Mouse (Mus musculus): ENCODE measurements around the gene Ppp2r5c.
A peak's percentile ranks its signal among the peaks of the same experiment; 100 is the strongest.

Gene Ppp2r5c

GRCm38 (mm10) chr12:110511856-110512433 lies 65.0 kb downstream of the Ppp2r5c start:
- DNase-seq (ENCODE audit: low read depth, low spot score), result no peak

DNA sequence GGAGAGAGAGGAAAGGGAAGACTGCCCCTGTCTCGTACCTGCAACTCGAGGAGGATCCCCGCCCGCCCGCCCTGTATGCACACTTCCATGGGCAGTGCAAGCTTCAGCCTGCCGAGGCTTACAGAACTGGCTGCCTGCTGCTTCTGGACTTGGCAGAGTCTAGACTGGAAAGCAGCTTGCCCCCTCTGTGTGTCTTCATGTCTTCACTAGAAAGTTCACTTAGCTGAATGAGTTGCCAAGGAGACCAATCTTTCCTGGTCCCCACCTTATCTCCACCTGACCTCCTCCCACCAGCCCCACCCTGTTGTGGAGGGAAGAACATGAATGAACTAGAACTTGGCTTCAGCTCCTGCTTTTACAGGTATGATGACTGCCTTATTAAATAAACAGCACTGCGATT lies 66.0 kb downstream of the Ppp2r5c start:
- DNase-seq (ENCODE audit: low read depth, low spot score), result no peak

GRCm38 (mm10) chr12:110515676-110516075 lies 68.8 kb downstream of the Ppp2r5c start:
- DNase-seq (ENCODE audit: low read depth, low spot score), result no peak

DNA sequence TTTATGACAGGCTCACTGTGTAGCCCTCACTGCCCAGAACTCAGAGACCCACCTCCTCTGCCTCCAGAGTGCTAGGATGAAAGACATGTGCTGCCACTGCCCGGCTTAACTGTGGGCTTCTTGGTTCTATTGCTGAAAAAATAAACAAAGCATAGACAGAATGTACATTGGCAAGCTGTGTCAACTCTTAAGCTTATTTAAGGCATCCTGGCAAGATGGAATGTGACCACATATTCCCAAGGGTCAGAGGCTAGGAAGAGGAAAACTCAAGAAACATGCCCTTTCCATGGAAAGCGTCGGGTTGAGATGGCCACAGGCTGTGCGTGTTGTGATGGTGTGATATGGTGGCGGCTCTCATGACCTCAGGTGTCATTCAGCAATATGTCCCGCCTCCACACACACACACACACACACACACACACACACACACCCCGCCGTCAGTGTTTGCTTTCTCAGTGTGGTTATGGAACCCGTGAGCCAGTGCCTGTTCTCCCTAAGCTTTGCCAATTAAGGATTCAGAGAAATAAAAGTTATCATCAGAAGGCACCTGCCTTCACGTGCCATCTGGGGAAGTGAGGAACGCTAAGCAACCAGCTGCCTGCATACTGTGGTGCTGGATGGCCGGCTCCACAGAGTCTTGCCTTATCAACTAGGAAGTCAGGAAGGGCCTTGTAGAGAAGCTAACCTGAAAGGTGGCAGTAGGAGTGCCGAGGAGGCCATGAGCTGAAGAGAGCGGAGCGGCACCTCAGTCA lies 73.5 kb downstream of the Ppp2r5c start:
- DNase-seq (ENCODE audit: low read depth, low spot score), result no peak

DNA sequence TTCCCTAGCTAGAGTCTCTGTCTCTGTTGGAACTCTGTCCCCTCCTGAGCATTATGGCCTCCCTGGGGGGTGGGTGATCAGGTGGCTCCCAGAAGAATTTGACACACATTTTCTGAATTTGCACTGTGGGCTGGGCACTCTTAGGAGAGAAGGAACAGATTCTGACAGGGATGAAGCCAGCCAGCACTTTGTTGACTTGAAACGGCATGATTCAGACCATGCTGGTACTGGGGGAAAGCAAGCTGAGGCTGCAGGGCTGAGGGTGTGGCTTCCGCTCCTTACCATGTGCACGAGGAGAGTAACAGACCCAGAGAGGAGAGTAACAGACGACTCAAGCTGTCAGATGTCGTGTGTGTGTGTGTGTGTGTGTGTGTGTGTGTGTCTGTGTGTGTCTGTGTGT lies 76.6 kb downstream of the Ppp2r5c start:
- peak; percentile 74 for DNase-seq (ENCODE audit: low read depth, low spot score)

- DNase-seq (ENCODE audit: low read depth, low spot score), result no peak
Observed at GRCm38 (mm10) chr12:110532711-110533110, 85.8 kb downstream of the Ppp2r5c start.

DNA sequence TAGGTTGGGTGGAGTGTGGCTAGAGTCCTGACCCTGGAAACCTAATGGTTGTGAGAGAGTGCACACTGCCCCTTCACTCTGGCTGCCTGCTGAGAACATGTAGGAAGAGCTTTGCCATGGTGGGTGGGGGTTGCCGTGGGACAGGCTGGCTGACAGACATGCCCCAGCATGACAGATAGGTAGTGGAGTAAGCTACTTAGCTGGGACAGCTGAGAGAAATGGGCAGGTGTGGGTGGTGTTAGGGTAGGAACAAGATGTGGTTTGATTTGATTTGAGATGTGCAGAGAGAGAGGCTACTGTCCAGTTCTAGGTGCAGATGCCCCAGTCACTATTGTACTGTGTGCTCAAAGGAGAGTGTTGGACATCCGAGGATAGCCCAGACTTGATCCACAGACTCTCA lies 86.2 kb downstream of the Ppp2r5c start:
- DNase-seq (ENCODE audit: low read depth, low spot score), result peak; percentile 28

DNA sequence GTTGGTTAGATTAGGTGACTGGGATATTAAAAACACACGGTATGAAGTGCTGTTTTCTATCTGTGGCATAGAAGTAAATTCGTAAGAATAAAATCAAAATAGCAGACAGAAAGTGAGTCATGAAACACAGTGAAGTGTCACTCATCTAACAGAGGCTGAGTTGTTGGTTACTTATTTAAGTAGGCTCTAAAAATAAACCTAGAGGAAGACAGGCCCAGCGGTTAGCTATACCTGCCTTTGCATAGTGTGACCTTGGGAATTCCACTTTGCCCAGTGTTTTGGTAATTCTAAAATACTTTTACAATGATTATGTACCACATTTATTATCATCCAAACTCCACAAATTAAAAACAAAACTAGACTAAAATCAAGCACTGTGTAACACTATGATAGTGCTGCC lies 86.9 kb downstream of the Ppp2r5c start:
- no peak for DNase-seq (ENCODE audit: low read depth, low spot score)

- DNase-seq (ENCODE audit: low read depth, low spot score), result no peak
Observed at GRCm38 (mm10) chr12:110535361-110535760, 88.4 kb downstream of the Ppp2r5c start.

DNA sequence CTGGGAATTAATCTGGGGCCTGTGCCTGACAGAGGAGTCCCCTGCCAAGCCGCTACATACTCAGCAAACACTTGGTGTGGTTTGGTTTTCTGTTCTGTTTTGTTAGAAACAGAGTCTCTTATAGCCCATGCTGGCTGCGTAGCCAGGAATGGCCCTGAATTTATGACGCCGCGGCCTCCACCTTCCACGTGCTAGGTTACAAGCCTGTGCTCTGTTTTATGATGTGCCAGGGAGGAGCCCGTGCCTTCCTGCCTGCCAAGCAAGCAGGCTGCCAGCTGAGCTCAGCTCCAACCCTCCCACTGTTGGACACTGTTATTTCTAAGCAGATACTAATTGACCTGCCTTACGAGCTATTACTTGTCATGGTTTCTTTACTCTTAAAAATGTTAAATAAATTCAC lies 90.8 kb downstream of the Ppp2r5c start:
- no peak for DNase-seq (ENCODE audit: low read depth, low spot score)

GRCm38 (mm10) chr12:110539346-110539745 lies 92.4 kb downstream of the Ppp2r5c start:
- DNase-seq (ENCODE audit: low read depth, low spot score), result peak; percentile 45

GRCm38 (mm10) chr12:110539798-110540197 lies 92.9 kb downstream of the Ppp2r5c start:
- DNase-seq (ENCODE audit: low read depth, low spot score), result no peak

DNA sequence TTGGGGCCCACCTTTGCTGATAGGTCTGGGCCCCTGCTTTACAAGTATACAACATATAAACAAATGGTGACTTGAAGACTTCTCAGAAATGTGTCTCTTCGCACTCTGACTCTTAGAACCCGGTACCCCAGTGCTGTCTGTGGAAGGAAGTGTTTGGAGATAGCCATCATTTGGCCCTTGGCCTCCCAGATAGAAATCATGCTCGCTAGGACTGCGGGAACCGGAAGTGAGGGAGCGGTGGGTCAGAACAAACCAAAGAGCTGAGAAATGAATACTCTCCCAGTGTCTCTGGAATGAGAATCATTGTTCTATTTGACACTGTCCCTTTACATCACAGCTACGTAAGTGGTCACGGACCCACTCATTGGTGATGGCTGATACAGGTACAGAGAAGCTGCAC lies 93.4 kb downstream of the Ppp2r5c start:
- no peak for DNase-seq (ENCODE audit: low read depth, low spot score)

GRCm38 (mm10) chr12:110541001-110541400 lies 94.1 kb downstream of the Ppp2r5c start:
- DNase-seq (ENCODE audit: low read depth, low spot score), result no peak

DNA sequence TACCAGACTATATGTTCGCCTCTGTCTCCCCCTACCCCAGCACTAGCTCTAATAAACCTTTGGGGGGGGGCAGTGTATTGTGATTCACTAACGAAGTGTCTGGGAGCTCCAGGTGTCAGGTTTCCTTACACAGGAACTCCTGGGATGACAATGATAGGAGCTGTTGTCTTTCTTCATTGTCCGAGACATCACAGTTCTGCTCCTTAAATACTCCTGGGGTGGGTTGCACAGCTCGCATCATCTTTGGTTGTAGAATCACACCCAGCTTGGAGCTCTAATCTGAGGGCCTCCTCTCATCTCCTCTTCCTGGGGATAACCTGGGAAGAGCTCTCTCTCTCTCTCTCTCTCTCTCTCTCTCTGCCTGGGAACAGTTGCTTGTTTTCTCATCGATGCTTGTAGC lies 94.6 kb downstream of the Ppp2r5c start:
- DNase-seq (ENCODE audit: low read depth, low spot score), result peak; percentile 44

DNA sequence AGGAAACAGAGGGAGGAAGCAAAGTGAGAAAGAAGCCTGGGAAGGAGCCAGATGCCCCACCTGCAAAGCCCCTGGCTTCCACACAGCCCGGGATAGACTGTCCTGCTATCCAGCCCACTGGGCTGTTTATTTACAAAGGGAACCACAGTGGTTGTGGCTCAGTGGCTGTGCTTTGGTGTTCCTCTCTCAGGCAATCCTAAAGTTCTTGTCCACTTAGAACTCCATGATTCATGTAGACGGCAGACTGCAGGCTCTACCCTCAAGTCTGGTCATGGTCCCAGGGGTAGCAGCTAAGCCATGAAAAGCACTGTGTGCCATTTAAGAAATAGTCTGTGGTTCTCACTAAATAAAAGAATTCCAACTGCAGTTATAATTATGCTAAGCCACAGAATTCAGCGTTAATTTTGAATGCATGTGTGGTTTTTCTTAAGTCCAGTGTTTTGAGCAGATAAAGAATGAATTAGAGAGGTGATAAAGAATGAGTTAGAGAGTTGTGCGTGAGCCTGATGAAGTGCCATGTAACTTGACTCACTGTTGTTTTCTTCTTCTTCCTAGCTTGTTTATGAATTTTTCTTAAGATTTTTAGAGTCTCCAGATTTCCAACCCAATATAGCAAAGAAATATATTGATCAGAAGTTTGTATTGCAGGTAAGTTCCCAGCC lies 98.3 kb downstream of the Ppp2r5c start:
- no peak for DNase-seq (ENCODE audit: low read depth, low spot score)

DNA sequence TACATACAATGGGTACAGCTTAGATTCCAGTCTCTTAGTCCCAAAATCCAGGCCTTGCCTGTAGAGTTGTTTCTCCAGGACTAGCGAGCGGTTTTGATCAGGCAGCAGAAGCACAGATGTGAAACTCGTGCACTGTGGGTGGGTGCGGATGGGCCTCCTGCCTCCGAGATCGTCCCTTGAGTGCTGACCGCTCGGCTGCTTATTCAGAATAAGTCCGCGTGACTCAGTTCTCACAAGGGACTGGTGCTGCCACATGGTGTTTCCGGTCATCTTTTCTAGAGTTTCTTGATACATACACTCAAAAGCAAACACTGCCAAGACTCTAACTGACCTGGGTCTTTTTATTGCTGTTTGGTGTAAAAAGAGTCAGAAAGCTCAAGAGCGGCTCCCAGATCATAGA lies 100.7 kb downstream of the Ppp2r5c start:
- DNase-seq (ENCODE audit: low read depth, low spot score), result no peak

DNA sequence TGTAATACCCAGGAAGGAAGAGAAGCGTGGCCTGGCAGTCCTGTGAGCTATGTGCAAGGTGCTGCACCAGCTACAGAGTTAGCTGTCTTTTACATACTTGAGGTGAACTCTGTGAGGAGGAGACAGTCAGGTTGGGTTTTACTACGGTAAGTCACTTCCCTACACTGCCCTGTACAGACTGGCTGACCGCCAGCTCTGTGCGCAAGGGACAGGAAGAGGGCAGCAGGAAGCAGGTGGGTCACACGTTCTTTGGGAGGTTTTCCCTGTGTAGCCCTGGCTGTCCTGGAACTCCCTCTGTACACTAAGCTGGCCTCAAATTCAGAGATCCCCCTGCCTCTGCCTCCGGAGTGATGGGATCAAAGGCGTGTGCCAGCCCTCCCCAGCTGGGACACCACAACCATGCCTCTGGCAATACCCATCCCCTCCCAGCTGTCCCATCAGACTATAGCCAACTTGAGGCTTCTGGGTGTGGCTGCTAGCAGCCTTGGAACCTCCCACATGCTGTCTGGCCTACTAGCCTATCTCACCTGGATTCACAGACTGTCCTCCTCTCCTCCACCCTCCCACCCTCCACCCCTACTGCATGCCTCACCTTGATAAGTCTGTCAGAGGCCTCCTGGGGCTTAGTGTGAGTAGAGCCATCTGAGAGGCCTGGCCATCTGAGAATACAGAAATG lies 102.7 kb downstream of the Ppp2r5c start:
- no peak for DNase-seq (ENCODE audit: low read depth, low spot score)

- DNase-seq (ENCODE audit: low read depth, low spot score), result no peak
Observed at GRCm38 (mm10) chr12:110550364-110550763, 103.4 kb downstream of the Ppp2r5c start.

DNA sequence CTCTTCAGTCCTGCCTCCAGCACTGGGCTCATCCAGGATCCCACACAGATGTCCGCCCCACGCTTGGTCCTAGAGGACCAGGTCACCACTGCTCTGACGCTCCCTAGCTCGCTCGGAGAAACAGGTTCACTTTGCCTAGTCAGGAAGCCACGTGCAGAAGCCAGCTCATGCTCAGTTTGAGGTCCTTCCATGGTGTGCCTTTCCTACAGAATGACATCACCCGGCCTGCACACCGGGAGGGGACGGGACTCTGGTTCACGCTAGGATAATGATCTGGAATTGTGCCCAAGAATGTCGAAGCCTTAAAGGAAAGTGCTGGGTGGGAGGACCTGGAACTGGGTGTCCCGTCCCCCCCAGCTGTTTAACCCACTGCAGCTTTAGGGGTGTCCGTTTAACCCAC lies 105.2 kb downstream of the Ppp2r5c start:
- DNase-seq (ENCODE audit: low read depth, low spot score), result no peak

DNA sequence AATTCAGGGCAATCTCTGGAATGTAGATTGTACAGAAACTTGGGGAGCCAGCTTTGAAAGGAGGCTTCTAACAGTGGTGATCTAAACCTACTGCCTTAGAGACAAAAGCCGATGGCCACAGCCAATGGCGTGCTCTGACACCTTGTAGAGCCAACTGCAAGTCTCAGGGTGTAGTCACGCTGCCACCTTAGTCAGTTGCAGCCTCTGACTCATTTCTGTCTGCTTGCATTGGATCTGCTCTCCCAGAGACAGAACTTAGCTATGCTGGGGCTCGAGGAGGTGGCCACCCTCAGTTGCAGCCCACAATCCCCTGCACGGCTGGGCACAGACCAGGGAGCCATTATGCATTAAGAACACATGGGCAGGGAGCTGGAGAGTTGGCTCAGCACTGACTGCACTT lies 106.4 kb downstream of the Ppp2r5c start:
- DNase-seq (ENCODE audit: low read depth, low spot score), result no peak

GRCm38 (mm10) chr12:110555536-110556240 lies 108.8 kb downstream of the Ppp2r5c start:
- DNase-seq (ENCODE audit: low read depth, low spot score), result peak; percentile 82

Measured in ZHBTc4 (cell line).